Mouse (Mus musculus) right cerebral cortex, postnatal 4 days (tissue): Measurements from ENCODE around the gene Hdgfl2.
A peak's percentile ranks its signal among the peaks of the same experiment; 100 is the strongest.

Source experiments
- DNase-seq: peaks from one replicate; pipeline ENCODE4 v3.0.0-alpha.2; 2022

The Hdgfl2 gene

GRCm38 (mm10) chr17:56133457-56134363 lies 54.3 kb downstream of the Hdgfl2 start:
- no peak for DNase-seq

GRCm38 (mm10) chr17:56134463-56134971 lies 55.1 kb downstream of the Hdgfl2 start:
- peak; percentile 72 for DNase-seq

- no peak for DNase-seq
Measured at GRCm38 (mm10) chr17:56136558-56136957, 57.1 kb downstream of the Hdgfl2 start.

GRCm38 (mm10) chr17:56137839-56138613 lies 58.6 kb downstream of the Hdgfl2 start:
- DNase-seq, result no peak

- peak; percentile 62 for DNase-seq
Measured at GRCm38 (mm10) chr17:56139355-56139754, 59.9 kb downstream of the Hdgfl2 start.

- DNase-seq, result peak; percentile 86
Measured at GRCm38 (mm10) chr17:56139858-56140595, 60.6 kb downstream of the Hdgfl2 start, which contains the start of gene Sema6b. Gene Sema6b (minus strand): TSS chr17:56140343.

GRCm38 (mm10) chr17:56141702-56142605 lies 62.5 kb downstream of the Hdgfl2 start:
- DNase-seq, result peak; percentile 65

GRCm38 (mm10) chr17:56144546-56144945 lies 65.1 kb downstream of the Hdgfl2 start:
- DNase-seq, result no peak

- DNase-seq, result no peak
Measured at GRCm38 (mm10) chr17:56146131-56146530, 66.7 kb downstream of the Hdgfl2 start.

- DNase-seq, result no peak
Measured at GRCm38 (mm10) chr17:56147420-56147819, 68.0 kb downstream of the Hdgfl2 start.

- DNase-seq, result no peak
Measured at GRCm38 (mm10) chr17:56148280-56148679, 68.8 kb downstream of the Hdgfl2 start.

- no peak for DNase-seq
Measured at GRCm38 (mm10) chr17:56148790-56149618, 69.6 kb downstream of the Hdgfl2 start.

GRCm38 (mm10) chr17:56149897-56150296 lies 70.5 kb downstream of the Hdgfl2 start:
- no peak for DNase-seq
